Mouse (Mus musculus): Measurements from ENCODE around the gene Sparc. TPM values are rescaled to one million over a fixed set of nuclear protein-coding genes. Genes with fewer than 3 reads are reported as not detected.

The Sparc gene
- polyA plus RNA-seq, 1 experiment: 3,134 TPM

GRCm38 (mm10) chr11:55398371-55398770 is 24.6 kb downstream of the Sparc start:
- H3K4me3 ChIP-seq (replicated peaks; ENCODE audit: extremely low read depth, low read depth, low read length): no peak overlapping the region
- WGBS: 85% methylated on average over 8 of the region's 8 CpGs
- no peaks in the 10 kb centered on the region for H3K4me1 ChIP-seq (ENCODE audit: control insufficient read depth, insufficient read depth, low read length)
- TF ChIP-seq CTCF (IDR thresholded peaks at IDR 0.05; ENCODE audit: insufficient read depth, low read length) (no peak), POLR2A (IDR thresholded peaks at IDR 0.05; ENCODE audit: borderline replicate concordance, extremely low read depth, low read depth, low read length) (no peak)
- no peak for DNase-seq

GRCm38 (mm10) chr11:55397441-55397840 is 25.5 kb downstream of the Sparc start:
- Histone ChIP-seq H3K4me3 (replicated peaks; ENCODE audit: extremely low read depth, low read depth, low read length) (no peak overlapping the region), H3K4me1 (ENCODE audit: control insufficient read depth, insufficient read depth, low read length) (no peaks in the 10 kb centered on the region)
- WGBS: 70% methylated on average over 9 of the region's 9 CpGs
- TF ChIP-seq POLR2A (IDR thresholded peaks at IDR 0.05; ENCODE audit: borderline replicate concordance, extremely low read depth, low read depth, low read length): no peak
- TF ChIP-seq CTCF (IDR thresholded peaks at IDR 0.05; ENCODE audit: insufficient read depth, low read length): no peak
- DNase-seq: no peak

DNA sequence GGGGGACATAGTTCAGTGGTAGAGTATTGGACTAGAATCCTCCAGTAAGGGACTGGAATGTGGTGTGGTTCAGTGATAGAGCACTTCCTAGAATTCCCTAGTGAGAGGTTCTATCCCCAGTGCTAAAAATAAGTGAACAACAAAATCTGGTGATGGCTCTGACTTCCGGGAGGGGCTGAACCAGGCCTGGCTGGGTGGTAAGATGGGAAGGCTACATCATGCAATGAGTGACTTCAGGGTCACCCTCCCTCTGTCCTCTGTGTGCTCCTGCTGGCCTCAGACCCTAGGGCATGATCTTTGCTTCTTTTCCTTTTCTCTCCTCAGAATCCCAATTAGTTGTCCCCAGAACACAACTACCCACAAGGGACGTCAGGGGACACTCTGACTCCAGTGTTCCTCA is 25.9 kb downstream of the Sparc start:
- DNase-seq: no peak
- 65% methylated on average over 2 of the region's 2 CpGs for WGBS
- H3K4me1 ChIP-seq (ENCODE audit: control insufficient read depth, insufficient read depth, low read length): no peaks in the 10 kb centered on the region
- TF ChIP-seq POLR2A (IDR thresholded peaks at IDR 0.05; ENCODE audit: borderline replicate concordance, extremely low read depth, low read depth, low read length) (no peak), CTCF (IDR thresholded peaks at IDR 0.05; ENCODE audit: insufficient read depth, low read length) (no peak)
- no peak overlapping the region for H3K4me3 ChIP-seq (replicated peaks; ENCODE audit: extremely low read depth, low read depth, low read length)

DNA sequence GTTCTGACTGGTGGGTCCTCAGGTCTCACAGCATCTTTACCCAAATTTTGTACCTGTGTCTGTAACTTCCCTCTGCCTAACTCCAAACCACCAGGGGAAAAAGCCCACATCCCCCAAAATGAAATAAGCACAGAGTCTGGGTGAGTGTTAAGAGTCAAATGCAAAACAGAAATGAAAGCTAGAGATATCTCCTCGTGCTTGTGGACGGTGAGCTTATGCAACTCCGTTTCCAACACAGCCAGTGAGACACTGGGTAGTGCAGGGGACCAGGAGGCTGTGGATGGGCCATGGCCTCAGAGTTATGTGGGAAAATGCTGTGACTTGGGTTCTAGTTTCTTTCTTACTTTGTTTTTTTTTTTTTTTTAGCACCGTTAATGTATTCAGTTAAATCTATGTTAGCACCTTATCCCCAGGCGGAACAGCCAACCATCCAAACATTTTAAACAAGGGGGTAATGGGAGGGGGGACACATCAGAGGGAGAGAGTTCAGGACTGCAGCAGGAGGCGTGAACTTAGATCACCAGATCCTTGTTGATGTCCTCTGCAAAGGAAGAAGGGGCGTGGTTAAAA is 27.8 kb downstream of the Sparc start:
- Histone ChIP-seq H3K4me1 (ENCODE audit: control insufficient read depth, insufficient read depth, low read length) (no peaks in the 10 kb centered on the region), H3K4me3 (replicated peaks; ENCODE audit: extremely low read depth, low read depth, low read length) (no peak overlapping the region)
- no peak for DNase-seq
- WGBS: 53% methylated on average over 7 of the region's 7 CpGs
- no peak for TF ChIP-seq CTCF (IDR thresholded peaks at IDR 0.05; ENCODE audit: insufficient read depth, low read length)
- TF ChIP-seq POLR2A (IDR thresholded peaks at IDR 0.05; ENCODE audit: borderline replicate concordance, extremely low read depth, low read depth, low read length): no peak

GRCm38 (mm10) chr11:55394592-55394991 is 28.4 kb downstream of the Sparc start:
- Histone ChIP-seq H3K4me1 (ENCODE audit: control insufficient read depth, insufficient read depth, low read length) (no peaks in the 10 kb centered on the region), H3K4me3 (replicated peaks; ENCODE audit: extremely low read depth, low read depth, low read length) (no peak overlapping the region)
- TF ChIP-seq POLR2A (IDR thresholded peaks at IDR 0.05; ENCODE audit: borderline replicate concordance, extremely low read depth, low read depth, low read length): no peak
- TF ChIP-seq CTCF (IDR thresholded peaks at IDR 0.05; ENCODE audit: insufficient read depth, low read length): no peak
- no peak for DNase-seq
- 58% methylated on average over 6 of the region's 6 CpGs for WGBS

DNA sequence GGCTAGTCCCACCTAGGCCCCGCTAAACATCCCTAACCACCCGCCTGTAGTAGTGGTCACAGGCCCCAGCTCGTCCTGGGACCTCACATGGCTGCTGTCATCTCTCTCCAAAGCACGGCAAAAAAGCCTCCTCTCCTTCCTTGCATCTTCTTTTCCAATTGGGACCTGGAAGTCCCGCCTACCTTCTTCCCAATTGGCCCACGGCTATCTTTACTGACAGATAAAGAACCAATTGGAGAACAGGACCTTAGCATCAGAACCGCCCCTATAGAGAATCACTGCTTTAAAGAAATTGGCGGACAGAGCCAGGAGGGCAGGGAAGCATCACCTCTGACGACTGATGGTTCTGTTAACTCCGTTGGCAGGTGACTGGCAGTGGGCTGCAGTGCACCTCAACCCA is 30.5 kb downstream of the Sparc start:
- WGBS: 53% methylated on average over 10 of the region's 10 CpGs
- no peak overlapping the region for H3K4me3 ChIP-seq (replicated peaks; ENCODE audit: extremely low read depth, low read depth, low read length)
- no peaks in the 10 kb centered on the region for H3K4me1 ChIP-seq (ENCODE audit: control insufficient read depth, insufficient read depth, low read length)
- no peak for TF ChIP-seq CTCF (IDR thresholded peaks at IDR 0.05; ENCODE audit: insufficient read depth, low read length)
- no peak for TF ChIP-seq POLR2A (IDR thresholded peaks at IDR 0.05; ENCODE audit: borderline replicate concordance, extremely low read depth, low read depth, low read length)
- DNase-seq: no peak

DNA sequence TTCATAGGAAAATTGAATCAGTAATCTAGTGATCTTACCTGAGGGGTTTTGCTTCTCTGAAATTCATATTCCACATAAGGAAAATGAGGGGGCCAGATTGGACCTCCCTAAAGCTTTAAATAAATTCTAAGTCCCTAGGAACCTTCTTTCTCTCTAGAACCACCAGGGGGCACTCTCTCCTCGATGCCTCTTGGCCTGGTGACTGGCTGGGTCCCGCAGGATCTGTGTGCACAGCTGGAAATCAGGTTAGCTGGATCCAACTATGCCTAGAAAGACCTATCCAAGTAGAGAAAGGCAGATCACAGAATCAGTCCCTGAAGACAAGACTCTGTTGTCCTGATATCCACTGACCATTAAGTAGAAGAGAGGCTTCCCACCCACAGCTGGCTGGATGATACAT is 33.2 kb downstream of the Sparc start:
- no peak for DNase-seq
- Histone ChIP-seq H3K4me3 (replicated peaks; ENCODE audit: extremely low read depth, low read depth, low read length) (no peak overlapping the region), H3K4me1 (ENCODE audit: control insufficient read depth, insufficient read depth, low read length) (no peaks in the 10 kb centered on the region)
- TF ChIP-seq CTCF (IDR thresholded peaks at IDR 0.05; ENCODE audit: insufficient read depth, low read length): peak; percentile 85
- TF ChIP-seq POLR2A (IDR thresholded peaks at IDR 0.05; ENCODE audit: borderline replicate concordance, extremely low read depth, low read depth, low read length): no peak
- WGBS: 4% methylated on average over 2 of the region's 2 CpGs

DNA sequence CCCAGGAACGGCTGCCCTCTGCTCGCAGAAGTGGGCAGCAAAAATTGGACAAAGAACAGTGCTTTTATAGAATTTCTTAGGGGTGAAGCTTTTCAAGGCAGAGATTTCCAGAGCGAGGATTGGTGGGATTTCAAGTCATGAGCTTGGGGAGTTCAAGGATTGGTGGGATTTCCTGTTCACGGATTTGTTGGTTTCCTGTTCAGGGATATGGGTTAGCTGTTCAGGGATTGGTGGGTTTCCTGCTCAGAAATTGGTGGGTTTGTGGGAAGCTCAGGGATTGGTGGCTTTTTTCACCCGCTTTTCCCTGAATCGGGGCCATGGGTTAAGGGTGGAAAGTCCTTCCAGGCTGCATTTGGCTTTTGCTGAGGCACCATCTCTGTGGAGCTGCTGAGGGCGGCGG is 35.4 kb downstream of the Sparc start:
- Histone ChIP-seq H3K4me1 (ENCODE audit: control insufficient read depth, insufficient read depth, low read length) (no peaks in the 10 kb centered on the region), H3K4me3 (replicated peaks; ENCODE audit: extremely low read depth, low read depth, low read length) (no peak overlapping the region)
- DNase-seq: no peak
- TF ChIP-seq CTCF (IDR thresholded peaks at IDR 0.05; ENCODE audit: insufficient read depth, low read length): no peak
- no peak for TF ChIP-seq POLR2A (IDR thresholded peaks at IDR 0.05; ENCODE audit: borderline replicate concordance, extremely low read depth, low read depth, low read length)
- WGBS: 55% methylated on average over 8 of the region's 8 CpGs

- peak; percentile 88 for DNase-seq
- WGBS: 11% methylated on average over 11 of the region's 11 CpGs
- Histone ChIP-seq H3K4me1 (ENCODE audit: control insufficient read depth, insufficient read depth, low read length) (no peaks in the 10 kb centered on the region), H3K4me3 (replicated peaks; ENCODE audit: extremely low read depth, low read depth, low read length) (no peak overlapping the region)
- TF ChIP-seq CTCF (IDR thresholded peaks at IDR 0.05; ENCODE audit: insufficient read depth, low read length): peak; percentile 97
- no peak for TF ChIP-seq POLR2A (IDR thresholded peaks at IDR 0.05; ENCODE audit: borderline replicate concordance, extremely low read depth, low read depth, low read length)
These were observed 36.4 kb downstream of the Sparc start for GRCm38 (mm10) chr11:55386424-55387063.

- TF ChIP-seq CTCF (IDR thresholded peaks at IDR 0.05; ENCODE audit: insufficient read depth, low read length) (no peak), POLR2A (IDR thresholded peaks at IDR 0.05; ENCODE audit: borderline replicate concordance, extremely low read depth, low read depth, low read length) (no peak)
- 43% methylated on average over 6 of the region's 6 CpGs for WGBS
- Histone ChIP-seq H3K4me1 (ENCODE audit: control insufficient read depth, insufficient read depth, low read length) (no peaks in the 10 kb centered on the region), H3K4me3 (replicated peaks; ENCODE audit: extremely low read depth, low read depth, low read length) (no peak overlapping the region)
- no peak for DNase-seq
These were observed 39.4 kb downstream of the Sparc start for GRCm38 (mm10) chr11:55383463-55384045.

Measured in lung, adult 2 months (tissue).